Comparison of ENCODE assay signal across 9 mouse cellular contexts in the genomic region with DNA sequence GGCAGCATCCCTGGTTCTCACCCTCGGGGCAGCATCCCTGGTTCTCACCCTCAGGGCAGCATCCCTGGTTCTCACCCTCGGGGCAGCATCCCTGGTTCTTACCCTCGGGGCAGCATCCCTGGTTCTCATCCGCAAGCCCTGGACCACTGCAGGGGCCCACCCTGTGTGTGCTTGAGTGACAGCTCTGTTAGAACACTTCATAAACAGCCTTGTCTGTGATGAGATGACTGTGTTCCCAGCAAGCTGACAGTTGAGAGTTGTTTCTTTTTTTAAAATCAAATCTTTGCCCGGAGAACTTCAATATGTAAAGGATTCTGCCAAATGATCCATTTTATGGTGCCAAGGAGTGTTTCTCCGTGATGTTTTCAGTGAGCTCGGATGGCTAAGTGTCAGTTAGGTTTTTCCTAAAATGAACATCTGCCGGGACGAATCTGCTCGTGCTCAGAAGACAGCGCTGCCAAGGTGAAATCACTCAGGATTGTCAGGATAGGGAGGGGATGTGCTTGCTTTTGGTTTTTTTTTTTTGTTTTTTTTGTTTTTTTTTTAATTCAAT. TPM values are rescaled to one million over a fixed set of nuclear protein-coding genes. Genes with fewer than 3 reads are reported as not detected.
DNase-seq lines count a peak whose midpoint lies in the region; ATAC-seq lines count a peak whose summit lies in the region.
"Had no signal": no experiment of that assay in that cellular context is flagged by ENCODE, and none has a peak within 500 bp of the region (broad histone marks: within the 10 kb centered on the region; RNA-seq: fewer than 3 reads in every experiment).

No protein-coding gene starts in this region.

- no peak overlapping the region for H3K4me2 ChIP-seq in hindbrain, embryonic 13.5 days
- no peak overlapping the region for H3K4me2 ChIP-seq in hindbrain, embryonic 11.5 days (replicated peaks; ENCODE audit: low read depth, low read length)
- no peak overlapping the region for H3K4me2 ChIP-seq in midbrain, embryonic 15.5 days
- H3K4me2 ChIP-seq in forebrain, embryonic 14.5 days (ENCODE audit: low read length), result no peak overlapping the region
- H3K4me2 ChIP-seq in stomach, embryonic 16.5 days (ENCODE audit: low read depth, low read length), result no peak overlapping the region
- H3K4me2 ChIP-seq: neural tube, embryonic 12.5 days had no signal

- no peak for DNase-seq in hindbrain, embryonic 11.5 days (ENCODE audit: low spot score)
- no peak for DNase-seq in midbrain, embryonic 10.5 days (ENCODE audit: low spot score)
- DNase-seq in forebrain, embryonic 14.5 days (ENCODE audit: low spot score), result peak; percentile 54
- DNase-seq in right cerebral cortex, postnatal 14 days, result no peak
- DNase-seq: cerebellum, postnatal 25 days had no signal

- peaks cover 27% of the 10 kb centered on the region for H3K4me1 ChIP-seq in hindbrain, embryonic 13.5 days (replicated peaks)
- peaks cover 7% of the 10 kb centered on the region; the same call in 1 of the 2 replicates for H3K4me1 ChIP-seq in hindbrain, embryonic 11.5 days (replicated peaks; ENCODE audit: control insufficient read depth, insufficient read depth, low read length)
- peaks cover 46% of the 10 kb centered on the region for H3K4me1 ChIP-seq in midbrain, embryonic 10.5 days
- peaks cover 31% of the 10 kb centered on the region for H3K4me1 ChIP-seq in midbrain, embryonic 15.5 days
- peaks cover 16% of the 10 kb centered on the region for H3K4me1 ChIP-seq in forebrain, embryonic 14.5 days (ENCODE audit: control insufficient read depth, insufficient read depth, low read length)
- peaks cover 18% of the 10 kb centered on the region; the same call in 1 of the 2 replicates for H3K4me1 ChIP-seq in stomach, embryonic 16.5 days (ENCODE audit: control insufficient read depth, insufficient read depth, low read length)

- no peak for ATAC-seq in hindbrain, embryonic 13.5 days (ENCODE audit: low FRiP score)
- ATAC-seq in hindbrain, embryonic 11.5 days (ENCODE audit: low FRiP score), result no peak
- no peak for ATAC-seq in midbrain, embryonic 15.5 days (replicated peaks)
- ATAC-seq in forebrain, embryonic 14.5 days, result peak; percentile 1; the same call in 1 of the 2 replicates
- ATAC-seq in stomach, embryonic 16.5 days (ENCODE audit: insufficient read depth, low FRiP score), result no peak

- H3K36me3 ChIP-seq in hindbrain, embryonic 13.5 days, result no peaks in the 10 kb centered on the region
- H3K36me3 ChIP-seq in hindbrain, embryonic 11.5 days (ENCODE audit: control insufficient read depth, insufficient read depth, low read length), result no peaks in the 10 kb centered on the region
- H3K36me3 ChIP-seq in midbrain, embryonic 10.5 days, result no peaks in the 10 kb centered on the region
- H3K36me3 ChIP-seq in midbrain, embryonic 15.5 days (replicated peaks), result no peaks in the 10 kb centered on the region
- H3K36me3 ChIP-seq in forebrain, embryonic 14.5 days (ENCODE audit: control insufficient read depth, insufficient read depth, low read length), result no peaks in the 10 kb centered on the region
- no peaks in the 10 kb centered on the region for H3K36me3 ChIP-seq in stomach, embryonic 16.5 days (ENCODE audit: control insufficient read depth, insufficient read depth, low read length)
- H3K36me3 ChIP-seq: neural tube, embryonic 12.5 days had no signal

- H3K27me3 ChIP-seq in hindbrain, embryonic 13.5 days, result no peaks in the 10 kb centered on the region
- no peaks in the 10 kb centered on the region for H3K27me3 ChIP-seq in hindbrain, embryonic 11.5 days (ENCODE audit: control insufficient read depth, insufficient read depth, low read length)
- no peaks in the 10 kb centered on the region for H3K27me3 ChIP-seq in midbrain, embryonic 10.5 days (ENCODE audit: low read depth, poor library complexity, severe bottlenecking)
- H3K27me3 ChIP-seq in midbrain, embryonic 15.5 days (replicated peaks), result no peaks in the 10 kb centered on the region
- no peaks in the 10 kb centered on the region for H3K27me3 ChIP-seq in forebrain, embryonic 14.5 days (replicated peaks; ENCODE audit: control insufficient read depth, insufficient read depth, low read length)
- no peaks in the 10 kb centered on the region for H3K27me3 ChIP-seq in stomach, embryonic 16.5 days (ENCODE audit: control insufficient read depth, insufficient read depth, low read length)
- H3K27me3 ChIP-seq: neural tube, embryonic 12.5 days had no signal

- WGBS in hindbrain, embryonic 13.5 days, result 60% methylated on average over 11 of the region's 11 CpGs
- WGBS in hindbrain, embryonic 11.5 days, result 71% methylated on average over 11 of the region's 11 CpGs
- WGBS in midbrain, embryonic 10.5 days, result 84% methylated on average over 11 of the region's 11 CpGs
- 59% methylated on average over 11 of the region's 11 CpGs for WGBS in midbrain, embryonic 15.5 days
- WGBS in forebrain, embryonic 14.5 days, result 61% methylated on average over 11 of the region's 11 CpGs
- 61% methylated on average over 11 of the region's 11 CpGs for WGBS in stomach, embryonic 16.5 days

- peak overlapping the region; percentile 40; the same call in 1 of the 2 replicates for H3K27ac ChIP-seq in hindbrain, embryonic 13.5 days
- no peak overlapping the region for H3K27ac ChIP-seq in hindbrain, embryonic 11.5 days (ENCODE audit: low read depth, low read length)
- peak overlapping the region; percentile 72 for H3K27ac ChIP-seq in midbrain, embryonic 10.5 days (replicated peaks)
- H3K27ac ChIP-seq in midbrain, embryonic 15.5 days, result no peak overlapping the region
- no peak overlapping the region for H3K27ac ChIP-seq in forebrain, embryonic 14.5 days (ENCODE audit: low read depth, low read length)
- peak overlapping the region; percentile 31; the same call in 1 of the 2 replicates for H3K27ac ChIP-seq in stomach, embryonic 16.5 days (ENCODE audit: low read length)
- H3K27ac ChIP-seq: neural tube, embryonic 12.5 days had no signal

- no peak overlapping the region for H3K9ac ChIP-seq in hindbrain, embryonic 13.5 days
- H3K9ac ChIP-seq in hindbrain, embryonic 11.5 days (ENCODE audit: low read depth, low read length), result no peak overlapping the region
- H3K9ac ChIP-seq in midbrain, embryonic 15.5 days, result no peak overlapping the region
- no peak overlapping the region for H3K9ac ChIP-seq in forebrain, embryonic 14.5 days (ENCODE audit: low read length)
- H3K9ac ChIP-seq in stomach, embryonic 16.5 days (ENCODE audit: low read length), result no peak overlapping the region
- H3K9ac ChIP-seq: neural tube, embryonic 12.5 days had no signal

- H3K4me3 ChIP-seq in hindbrain, embryonic 13.5 days, result no peak overlapping the region
- no peak overlapping the region for H3K4me3 ChIP-seq in hindbrain, embryonic 11.5 days (ENCODE audit: low read depth, low read length)
- H3K4me3 ChIP-seq in midbrain, embryonic 10.5 days, result no peak overlapping the region
- H3K4me3 ChIP-seq in midbrain, embryonic 15.5 days, result no peak overlapping the region
- no peak overlapping the region for H3K4me3 ChIP-seq in forebrain, embryonic 14.5 days (ENCODE audit: low read depth, low read length)
- no peak overlapping the region for H3K4me3 ChIP-seq in stomach, embryonic 16.5 days (replicated peaks; ENCODE audit: low read length)
- H3K4me3 ChIP-seq: neural tube, embryonic 12.5 days had no signal

- H3K9me3 ChIP-seq in hindbrain, embryonic 13.5 days, result no peaks in the 10 kb centered on the region
- no peaks in the 10 kb centered on the region for H3K9me3 ChIP-seq in hindbrain, embryonic 11.5 days (ENCODE audit: control insufficient read depth, low read length)
- H3K9me3 ChIP-seq in midbrain, embryonic 10.5 days (replicated peaks), result no peaks in the 10 kb centered on the region
- no peaks in the 10 kb centered on the region for H3K9me3 ChIP-seq in midbrain, embryonic 15.5 days
- H3K9me3 ChIP-seq in forebrain, embryonic 14.5 days (replicated peaks; ENCODE audit: control insufficient read depth, low read length), result no peaks in the 10 kb centered on the region
- H3K9me3 ChIP-seq in stomach, embryonic 16.5 days (replicated peaks; ENCODE audit: control insufficient read depth, low read length), result no peaks in the 10 kb centered on the region
- H3K9me3 ChIP-seq: neural tube, embryonic 12.5 days had no signal

RNA-seq across cellular contexts. Expression of a gene that starts 54.2 kb away (rescaled TPM):
- polyA plus RNA-seq in hindbrain, embryonic 13.5 days (2015; fragmentation: Nextera tagmentation; extraction: Ambion mirVana), result 15.0 and 17.3 TPM in 2 replicates
- 20.0 and 21.9 TPM in 2 replicates for polyA plus RNA-seq in hindbrain, embryonic 11.5 days (2014; fragmentation: Nextera tagmentation; extraction: Ambion mirVana)
- polyA plus RNA-seq in midbrain, embryonic 10.5 days (2016; fragmentation: Nextera tagmentation; extraction: Ambion mirVana), result 18.6 and 25.3 TPM in 2 replicates
- 18.1 and 19.1 TPM in 2 replicates for polyA plus RNA-seq in midbrain, embryonic 15.5 days (2015; fragmentation: Nextera tagmentation; extraction: Ambion mirVana)
- 8.4 and 10.5 TPM in 2 replicates for polyA plus RNA-seq in forebrain, embryonic 14.5 days (2014; fragmentation: Nextera tagmentation; extraction: Ambion mirVana)
- polyA plus RNA-seq in stomach, embryonic 16.5 days (2015; fragmentation: Nextera tagmentation; extraction: Ambion mirVana), result 34.7 and 34.8 TPM in 2 replicates

Comparison
In these comparisons a context has a peak if more than half of its experiments do, and no peak if none do; other contexts are left out.
1. H3K27ac ChIP-seq: peak in hindbrain, embryonic 13.5 days (single experiment), midbrain, embryonic 10.5 days (single experiment) and stomach, embryonic 16.5 days (single experiment); none in hindbrain, embryonic 11.5 days (single experiment), midbrain, embryonic 15.5 days (single experiment) and forebrain, embryonic 14.5 days (single experiment).